Mouse (Mus musculus) NIH3T3 (cell line): ENCODE measurements around the gene Ccl4.
A peak's percentile ranks its signal among the peaks of the same experiment; 100 is the strongest.

Source experiments
- DNase-seq: peaks from one replicate; pipeline ENCODE4 v3.0.0-alpha.2; 2012; ENCODE audit warnings: low read depth

Gene Ccl4

DNA sequence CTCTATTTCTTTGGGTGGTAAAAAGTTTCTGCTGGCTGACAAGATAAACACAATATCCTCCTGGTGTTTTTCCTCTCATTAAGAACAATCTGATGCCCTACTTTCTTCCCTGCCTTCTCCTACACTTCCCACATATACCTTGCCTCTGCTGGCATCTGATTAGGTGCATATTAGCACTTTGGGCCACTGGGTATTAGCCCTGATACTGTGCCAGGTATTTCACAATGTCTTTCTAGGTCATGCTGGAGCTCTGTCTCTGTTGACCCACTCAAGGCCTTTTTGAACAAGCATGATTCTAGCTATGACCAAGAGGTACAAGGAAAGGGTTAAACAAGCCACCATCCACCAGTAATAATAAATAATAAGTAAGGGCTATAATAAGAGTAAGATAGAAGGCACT is 9.4 kb downstream of the Ccl4 start:
- no peak for DNase-seq

DNA sequence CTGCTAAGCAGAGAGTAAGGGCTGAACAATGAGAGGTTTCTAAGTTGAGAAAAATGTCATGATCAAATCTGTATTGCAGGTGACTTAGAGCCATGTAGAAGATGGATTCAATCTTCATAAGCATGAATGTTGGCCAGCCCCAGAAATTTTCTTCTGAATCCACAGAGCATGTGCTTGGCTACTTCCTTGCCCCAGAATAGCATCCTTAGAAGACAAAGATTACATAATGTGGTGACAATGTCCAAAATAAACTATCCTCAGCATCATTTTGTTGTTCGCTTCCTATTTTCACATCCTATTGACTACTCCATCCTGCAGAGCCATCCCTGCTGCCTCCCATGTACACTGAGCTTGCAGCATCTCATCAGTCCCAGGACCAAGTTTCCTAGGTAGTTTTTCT is 13.3 kb downstream of the Ccl4 start:
- no peak for DNase-seq

DNA sequence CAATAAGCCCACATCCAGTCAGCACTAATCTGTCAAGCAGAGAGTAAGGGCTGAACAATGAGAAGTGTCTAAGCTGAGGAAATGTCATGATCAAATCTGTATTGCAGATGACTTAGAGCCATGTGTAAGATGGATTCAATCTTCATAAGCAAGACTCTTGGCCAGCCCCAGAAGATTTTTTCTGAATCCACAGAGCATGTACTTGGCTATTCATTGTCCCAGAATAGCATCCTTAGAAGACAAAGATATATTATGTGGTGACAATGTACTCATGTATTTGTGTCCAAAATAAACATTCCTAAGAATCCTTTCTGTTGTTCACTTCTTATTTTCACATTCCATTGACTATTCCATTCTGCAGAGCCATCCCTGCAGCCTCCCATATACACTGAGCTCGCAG is 27.5 kb downstream of the Ccl4 start:
- peak; percentile 49 for DNase-seq

DNA sequence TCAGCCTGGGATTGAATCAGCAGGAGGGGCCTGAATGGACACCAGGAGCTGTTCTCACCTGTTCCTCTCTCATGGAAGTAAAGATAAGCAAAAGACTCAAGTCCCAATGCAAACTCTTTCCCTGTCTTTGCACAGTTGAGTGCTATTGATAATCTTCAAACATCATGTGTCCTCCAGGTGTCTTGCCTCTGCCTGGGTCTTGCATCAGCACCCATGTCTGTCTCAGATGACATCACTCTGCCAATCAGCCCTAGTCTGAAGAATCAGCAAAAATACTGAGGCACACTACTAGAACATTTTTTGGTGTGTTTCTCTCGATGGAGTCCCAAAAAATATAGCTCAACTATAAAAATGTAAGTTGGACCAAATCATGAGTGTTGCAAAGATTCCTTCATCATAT is 29.6 kb downstream of the Ccl4 start:
- no peak for DNase-seq

DNA sequence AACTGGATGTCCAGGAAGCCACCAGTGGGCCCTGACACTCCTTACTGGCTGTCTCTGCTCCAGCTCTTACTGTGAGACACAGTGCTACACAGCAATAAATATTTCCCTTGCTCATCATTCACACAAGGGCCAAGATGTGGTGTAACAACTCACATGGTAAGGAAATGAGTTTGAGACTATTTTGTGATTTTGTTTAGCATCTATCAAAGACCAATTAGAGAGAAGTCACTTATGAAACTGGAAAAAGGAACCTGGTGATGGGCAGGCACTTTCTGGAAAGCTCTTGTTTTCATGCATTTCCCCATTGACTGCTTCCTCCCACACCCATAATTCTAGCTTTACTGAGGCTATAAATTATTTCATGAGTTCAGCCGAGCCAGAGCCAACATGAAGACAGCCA is 41.3 kb downstream of the Ccl4 start, which contains the start of gene Wfdc17:
Gene Wfdc17 (plus strand): TSS at position 287 of the 400 bp plus-strand sequence.
- DNase-seq, result no peak

DNA sequence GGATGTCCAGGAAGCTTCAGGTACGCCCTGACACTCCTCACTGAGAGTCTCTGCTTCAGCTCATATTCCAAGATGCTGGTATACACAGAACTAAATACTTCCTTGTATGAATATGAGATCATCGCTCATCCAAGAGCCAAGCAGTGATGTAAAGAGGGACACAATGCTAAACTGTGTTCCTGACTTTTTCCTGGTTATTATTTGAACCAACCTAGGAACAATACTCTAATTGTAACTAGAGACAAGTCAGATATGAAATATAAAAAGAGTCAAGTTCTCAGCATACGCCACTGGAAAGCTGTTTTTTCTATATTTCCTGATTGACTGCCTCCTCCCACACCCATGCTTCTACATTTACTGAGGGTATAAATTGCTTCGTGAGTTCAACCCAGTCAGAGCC is 46.3 kb downstream of the Ccl4 start, which contains the start of gene Wfdc18:
Gene Wfdc18 (plus strand): TSS at position 301 of the 400 bp plus-strand sequence.
- DNase-seq, result no peak

DNA sequence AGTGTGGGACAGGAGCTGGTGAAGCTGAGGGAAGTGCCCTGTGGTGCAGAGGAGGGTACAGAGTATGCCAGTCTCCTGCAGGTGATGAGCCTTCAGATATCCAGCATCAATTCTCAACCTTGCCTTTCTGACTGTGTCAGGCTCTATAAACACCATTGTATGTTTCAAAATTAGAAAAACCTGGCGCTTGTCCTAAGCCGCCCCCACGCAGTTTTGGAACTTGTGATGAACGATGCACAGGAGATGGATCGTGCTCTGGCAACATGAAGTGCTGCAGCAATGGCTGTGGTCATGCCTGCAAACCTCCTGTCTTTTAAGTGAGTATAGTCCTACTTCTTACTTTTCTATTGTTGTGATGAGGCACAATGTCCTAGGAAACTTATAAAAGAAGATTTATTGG is 47.3 kb downstream of the Ccl4 start:
- DNase-seq, result peak; percentile 18

DNA sequence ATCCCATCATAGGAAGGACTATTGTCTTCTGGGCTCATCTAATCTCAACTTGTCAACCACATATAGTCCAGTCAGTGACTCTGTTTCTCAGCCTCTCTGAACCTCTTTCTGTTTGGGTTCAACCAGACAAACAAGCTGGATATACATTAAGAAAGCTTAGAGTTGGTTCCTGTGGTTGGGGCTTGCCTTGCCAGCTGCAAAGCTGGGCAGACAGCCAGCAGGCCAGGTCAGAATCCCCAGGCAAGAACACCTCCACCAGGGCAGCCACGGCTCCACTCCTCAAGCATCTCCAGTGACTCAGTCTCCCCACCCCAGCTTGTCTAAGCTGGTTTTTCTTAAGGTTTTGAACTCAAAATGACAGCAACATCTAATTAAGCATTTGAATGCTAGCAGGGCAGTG is 50.3 kb downstream of the Ccl4 start:
- peak; percentile 55 for DNase-seq

DNA sequence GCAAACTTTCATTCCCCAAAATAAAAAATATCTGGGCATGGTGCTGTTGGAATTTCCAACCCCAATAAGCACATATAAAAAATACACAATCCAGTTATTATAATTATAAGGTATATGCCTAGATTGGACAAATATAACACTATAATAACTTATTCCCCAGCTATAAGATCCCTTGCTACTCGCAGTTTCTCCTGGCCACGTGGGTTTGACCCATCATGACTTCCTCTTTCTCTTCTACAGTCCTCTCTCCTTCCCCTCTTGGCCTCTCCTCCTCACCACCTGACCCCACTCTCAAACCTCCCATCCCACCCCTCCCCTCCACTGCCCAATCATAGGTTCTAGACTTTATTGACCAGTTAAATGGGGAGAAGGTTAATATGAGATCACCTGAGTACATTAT is 51.5 kb downstream of the Ccl4 start:
- DNase-seq, result no peak
